Mouse (Mus musculus): ENCODE measurements around the gene Cntnap2. TPM values are rescaled to one million over a fixed set of nuclear protein-coding genes. Genes with fewer than 3 reads are reported as not detected.

The Cntnap2 gene
- polyA plus RNA-seq, 2 experiments: 1.5 to 2.5 TPM

DNA sequence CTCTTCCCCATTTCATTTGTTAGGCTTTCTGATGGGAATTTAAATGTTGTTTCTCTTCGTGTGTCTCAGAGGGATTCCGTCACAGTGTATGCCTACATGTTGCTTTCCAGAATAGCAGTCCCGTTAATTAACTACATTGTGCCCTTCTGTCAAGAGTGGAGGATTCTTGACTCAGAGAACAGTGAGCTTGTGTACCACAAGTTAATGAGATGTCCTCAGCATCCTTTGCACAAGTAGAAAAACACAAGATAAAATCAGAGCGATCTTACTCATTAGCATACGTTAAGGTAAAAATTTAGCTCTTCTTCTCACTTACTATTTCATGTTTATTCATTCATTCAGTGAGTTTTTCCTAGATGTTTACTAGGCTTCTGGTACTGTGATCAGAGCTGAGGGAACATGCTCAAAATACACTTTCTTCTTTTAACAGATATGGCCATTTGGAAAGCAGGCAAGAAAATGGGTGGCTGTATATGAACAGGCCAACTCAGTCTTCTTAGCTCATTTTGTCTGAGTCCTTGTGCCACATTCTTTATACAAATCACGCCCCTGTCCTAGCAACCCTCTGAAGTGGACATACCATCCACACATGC lies 1936.9 kb downstream of the Cntnap2 start:
- WGBS: 91% methylated on average over 6 of the region's 6 CpGs
- Histone ChIP-seq H3K36me3 (ENCODE audit: control insufficient read depth, insufficient read depth, low read length) (no peaks in the 10 kb centered on the region), H3K27me3 (ENCODE audit: control insufficient read depth, insufficient read depth, low read length) (no peaks in the 10 kb centered on the region), H3K4me3 (replicated peaks; ENCODE audit: low read length) (no peak overlapping the region), H3K9ac (ENCODE audit: low read depth, low read length, severe bottlenecking) (no peak overlapping the region), H3K4me1 (ENCODE audit: control insufficient read depth, insufficient read depth, low read length) (no peaks in the 10 kb centered on the region), H3K9me3 (ENCODE audit: control insufficient read depth, low read length) (no peaks in the 10 kb centered on the region), H3K4me2 (replicated peaks; ENCODE audit: low read depth, low read length, severe bottlenecking) (no peak overlapping the region), H3K27ac (replicated peaks; ENCODE audit: low read depth, low read length) (no peak overlapping the region)
- ATAC-seq (ENCODE audit: low FRiP score, low read depth) (no peak), DNase-seq (ENCODE audit: low spot score) (no peak)
- no peak for TF ChIP-seq POLR2A (IDR thresholded peaks at IDR 0.05; ENCODE audit: borderline replicate concordance, extremely low read depth, insufficient read depth, insufficient read length)

- ATAC-seq (ENCODE audit: low FRiP score, low read depth) (no peak), DNase-seq (ENCODE audit: low spot score) (no peak)
- Histone ChIP-seq H3K36me3 (ENCODE audit: control insufficient read depth, insufficient read depth, low read length) (no peaks in the 10 kb centered on the region), H3K4me2 (replicated peaks; ENCODE audit: low read depth, low read length, severe bottlenecking) (no peak overlapping the region), H3K9me3 (ENCODE audit: control insufficient read depth, low read length) (no peaks in the 10 kb centered on the region), H3K4me1 (ENCODE audit: control insufficient read depth, insufficient read depth, low read length) (no peaks in the 10 kb centered on the region), H3K27ac (replicated peaks; ENCODE audit: low read depth, low read length) (no peak overlapping the region), H3K9ac (ENCODE audit: low read depth, low read length, severe bottlenecking) (no peak overlapping the region), H3K27me3 (ENCODE audit: control insufficient read depth, insufficient read depth, low read length) (no peaks in the 10 kb centered on the region), H3K4me3 (replicated peaks; ENCODE audit: low read length) (no peak overlapping the region)
- no peak for TF ChIP-seq POLR2A (IDR thresholded peaks at IDR 0.05; ENCODE audit: borderline replicate concordance, extremely low read depth, insufficient read depth, insufficient read length)
- WGBS: 68% methylated on average over 3 of the region's 3 CpGs
Measured at GRCm38 (mm10) chr6:47004430-47004829, 1945.3 kb downstream of the Cntnap2 start.

- Histone ChIP-seq H3K4me3 (replicated peaks; ENCODE audit: low read length) (no peak overlapping the region), H3K27ac (replicated peaks; ENCODE audit: low read depth, low read length) (no peak overlapping the region), H3K9ac (ENCODE audit: low read depth, low read length, severe bottlenecking) (no peak overlapping the region), H3K4me1 (ENCODE audit: control insufficient read depth, insufficient read depth, low read length) (no peaks in the 10 kb centered on the region), H3K36me3 (ENCODE audit: control insufficient read depth, insufficient read depth, low read length) (no peaks in the 10 kb centered on the region), H3K27me3 (ENCODE audit: control insufficient read depth, insufficient read depth, low read length) (no peaks in the 10 kb centered on the region), H3K9me3 (ENCODE audit: control insufficient read depth, low read length) (no peaks in the 10 kb centered on the region), H3K4me2 (replicated peaks; ENCODE audit: low read depth, low read length, severe bottlenecking) (no peak overlapping the region)
- 87% methylated on average over 4 of the region's 4 CpGs for WGBS
- DNase-seq (ENCODE audit: low spot score) (no peak), ATAC-seq (ENCODE audit: low FRiP score, low read depth) (no peak)
- no peak for TF ChIP-seq POLR2A (IDR thresholded peaks at IDR 0.05; ENCODE audit: borderline replicate concordance, extremely low read depth, insufficient read depth, insufficient read length)
Measured at GRCm38 (mm10) chr6:47012933-47013332, 1953.8 kb downstream of the Cntnap2 start.

GRCm38 (mm10) chr6:47013535-47013934 lies 1954.4 kb downstream of the Cntnap2 start:
- Histone ChIP-seq H3K9me3 (ENCODE audit: control insufficient read depth, low read length) (no peaks in the 10 kb centered on the region), H3K36me3 (ENCODE audit: control insufficient read depth, insufficient read depth, low read length) (no peaks in the 10 kb centered on the region), H3K4me1 (ENCODE audit: control insufficient read depth, insufficient read depth, low read length) (no peaks in the 10 kb centered on the region), H3K9ac (ENCODE audit: low read depth, low read length, severe bottlenecking) (no peak overlapping the region), H3K4me2 (replicated peaks; ENCODE audit: low read depth, low read length, severe bottlenecking) (no peak overlapping the region), H3K27ac (replicated peaks; ENCODE audit: low read depth, low read length) (no peak overlapping the region), H3K4me3 (replicated peaks; ENCODE audit: low read length) (no peak overlapping the region), H3K27me3 (ENCODE audit: control insufficient read depth, insufficient read depth, low read length) (no peaks in the 10 kb centered on the region)
- peak; percentile 88 for ATAC-seq (ENCODE audit: low FRiP score, low read depth)
- WGBS: 12% methylated on average over 4 of the region's 4 CpGs
- TF ChIP-seq POLR2A (IDR thresholded peaks at IDR 0.05; ENCODE audit: borderline replicate concordance, extremely low read depth, insufficient read depth, insufficient read length): no peak
- peak; percentile 82 for DNase-seq (ENCODE audit: low spot score)

- TF ChIP-seq POLR2A (IDR thresholded peaks at IDR 0.05; ENCODE audit: borderline replicate concordance, extremely low read depth, insufficient read depth, insufficient read length): no peak
- WGBS: 76% methylated on average over 1 of the region's 1 CpGs
- no peaks in the 10 kb centered on the region for H3K36me3 ChIP-seq (ENCODE audit: control insufficient read depth, insufficient read depth, low read length)
- H3K9ac ChIP-seq (ENCODE audit: low read depth, low read length, severe bottlenecking): no peak overlapping the region
- no peak for DNase-seq (ENCODE audit: low spot score)
- H3K9me3 ChIP-seq (ENCODE audit: control insufficient read depth, low read length): no peaks in the 10 kb centered on the region
- no peak overlapping the region for H3K27ac ChIP-seq (replicated peaks; ENCODE audit: low read depth, low read length)
- H3K4me3 ChIP-seq (replicated peaks; ENCODE audit: low read length): no peak overlapping the region
- H3K4me2 ChIP-seq (replicated peaks; ENCODE audit: low read depth, low read length, severe bottlenecking): no peak overlapping the region
- no peaks in the 10 kb centered on the region for H3K27me3 ChIP-seq (ENCODE audit: control insufficient read depth, insufficient read depth, low read length)
- H3K4me1 ChIP-seq (ENCODE audit: control insufficient read depth, insufficient read depth, low read length): no peaks in the 10 kb centered on the region
- no peak for ATAC-seq (ENCODE audit: low FRiP score, low read depth)
Measured at GRCm38 (mm10) chr6:47014886-47015586, 1955.9 kb downstream of the Cntnap2 start.

Measured in limb, embryonic 14.5 days (tissue).